Mouse (Mus musculus): ENCODE data around the gene Frat2.

DNA sequence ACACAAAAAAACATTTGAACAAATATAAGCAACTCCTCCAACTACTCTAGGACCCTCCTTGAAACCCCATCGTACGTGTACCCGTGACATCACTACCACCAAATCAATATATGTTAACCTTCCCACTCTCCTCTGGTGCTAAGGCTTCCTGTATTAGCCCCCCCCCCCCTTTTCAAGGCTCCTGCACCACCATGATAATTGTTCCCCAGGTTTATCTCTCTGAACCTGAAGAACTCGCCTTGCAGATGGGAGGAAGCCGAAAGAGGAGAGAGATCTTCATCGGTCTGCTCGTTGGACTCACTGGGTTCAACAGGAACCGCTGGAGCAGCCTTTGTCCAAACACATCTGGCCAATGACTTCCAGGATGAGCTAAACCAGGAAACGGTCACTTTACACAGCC lies 40.4 kb downstream of the Frat2 start:
- no peak for TF ChIP-seq CTCF (IDR thresholded peaks at IDR 0.05; ENCODE audit: control insufficient read depth, insufficient read depth, insufficient read length)
- no peak for TF ChIP-seq MAX (IDR thresholded peaks at IDR 0.05)
- no peak for TF ChIP-seq USF1 (IDR thresholded peaks at IDR 0.05; ENCODE audit: low read depth)
- TF ChIP-seq FOSL1 (IDR thresholded peaks at IDR 0.05; ENCODE audit: insufficient read depth, low read length, poor library complexity, severe bottlenecking), result no peak
